Mouse (Mus musculus): ENCODE data around the gene Igflr1. TPM values are rescaled to one million over a fixed set of nuclear protein-coding genes. Genes with fewer than 3 reads are reported as not detected.

Igflr1 gene
- total RNA-seq, 1 experiment from 2014 or later = not detected

DNA sequence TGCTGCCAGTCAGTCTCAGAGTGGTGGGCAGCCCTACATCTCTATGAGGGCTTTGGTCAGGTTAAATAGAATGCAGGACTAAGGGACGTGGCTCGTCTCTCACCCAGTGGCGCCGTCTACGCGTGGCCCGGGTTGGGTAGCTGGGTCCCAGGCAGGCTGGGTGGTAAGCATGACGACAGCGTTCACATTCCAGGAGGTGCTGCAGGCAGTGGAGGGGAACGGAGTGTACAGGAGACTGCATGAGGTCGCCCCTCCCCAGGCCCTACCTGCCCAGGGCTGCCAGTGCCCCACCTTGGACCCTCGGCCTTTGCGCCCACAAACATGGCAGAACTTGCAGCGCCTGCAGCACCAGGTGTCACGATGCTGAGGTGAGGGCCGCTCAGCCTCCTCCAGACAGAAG, 16.3 kb downstream of the Igflr1 start:
- no peak for ATAC-seq (replicated peaks; ENCODE audit: insufficient number of reproducible peaks, low FRiP score, low TSS enrichment, poor library complexity, severe bottlenecking)

- ATAC-seq (replicated peaks; ENCODE audit: insufficient number of reproducible peaks, low FRiP score, low TSS enrichment, poor library complexity, severe bottlenecking) = no peak
Measured at GRCm38 (mm10) chr7:30584339-30584738, 19.1 kb downstream of the Igflr1 start.

GRCm38 (mm10) chr7:30585170-30585569, 19.9 kb downstream of the Igflr1 start:
- no peak for ATAC-seq (replicated peaks; ENCODE audit: insufficient number of reproducible peaks, low FRiP score, low TSS enrichment, poor library complexity, severe bottlenecking)

GRCm38 (mm10) chr7:30586455-30587020, 21.3 kb downstream of the Igflr1 start:
- no peak for ATAC-seq (replicated peaks; ENCODE audit: insufficient number of reproducible peaks, low FRiP score, low TSS enrichment, poor library complexity, severe bottlenecking)

GRCm38 (mm10) chr7:30587842-30588667, 22.8 kb downstream of the Igflr1 start:
- ATAC-seq (replicated peaks; ENCODE audit: insufficient number of reproducible peaks, low FRiP score, low TSS enrichment, poor library complexity, severe bottlenecking) = no peak

DNA sequence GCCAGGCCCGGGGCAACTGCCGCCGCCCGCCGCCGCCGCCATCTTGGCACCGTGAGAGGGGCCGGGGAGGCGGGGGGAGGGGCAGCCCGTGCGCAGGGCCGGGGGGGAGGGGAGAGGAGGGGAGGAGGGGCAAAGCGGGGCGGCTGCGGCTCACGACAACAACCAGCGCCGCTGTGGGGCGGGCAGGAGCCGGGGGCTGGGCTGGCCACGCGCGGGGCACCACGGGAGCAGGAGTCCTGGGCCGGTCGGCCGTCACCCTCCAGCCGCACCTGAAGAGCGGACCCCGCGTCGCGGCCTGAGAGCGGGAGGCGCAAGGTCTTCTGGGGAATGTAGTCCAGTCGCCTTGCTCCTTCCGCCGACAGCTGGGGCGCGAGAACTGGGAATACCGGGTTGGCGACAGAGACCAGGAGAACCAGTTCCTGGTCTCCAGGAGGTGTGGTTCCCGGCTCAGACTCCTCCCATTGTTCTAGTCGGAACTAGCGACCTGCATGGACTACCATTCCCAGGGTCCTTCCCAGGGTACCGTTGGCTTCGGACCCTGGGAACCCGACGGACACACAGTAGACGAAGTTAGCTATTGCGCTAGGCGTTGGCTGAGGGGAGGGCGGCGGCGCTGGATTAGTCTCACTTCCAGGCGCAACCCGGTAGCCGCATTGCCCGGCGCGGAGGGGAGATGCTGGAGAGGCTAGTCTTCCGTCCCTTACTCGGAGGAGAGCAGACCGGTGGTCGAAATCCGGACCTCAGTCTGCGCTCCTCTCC, 23.6 kb downstream of the Igflr1 start, which contains the start of gene Kmt2b:
Kmt2b (minus strand) TSS at position 51 of the 759 bp plus-strand sequence.
- ATAC-seq (replicated peaks; ENCODE audit: insufficient number of reproducible peaks, low FRiP score, low TSS enrichment, poor library complexity, severe bottlenecking) = peak; percentile 73

GRCm38 (mm10) chr7:30589435-30590301, 24.4 kb downstream of the Igflr1 start:
- ATAC-seq (replicated peaks; ENCODE audit: insufficient number of reproducible peaks, low FRiP score, low TSS enrichment, poor library complexity, severe bottlenecking) = peak; percentile 3

DNA sequence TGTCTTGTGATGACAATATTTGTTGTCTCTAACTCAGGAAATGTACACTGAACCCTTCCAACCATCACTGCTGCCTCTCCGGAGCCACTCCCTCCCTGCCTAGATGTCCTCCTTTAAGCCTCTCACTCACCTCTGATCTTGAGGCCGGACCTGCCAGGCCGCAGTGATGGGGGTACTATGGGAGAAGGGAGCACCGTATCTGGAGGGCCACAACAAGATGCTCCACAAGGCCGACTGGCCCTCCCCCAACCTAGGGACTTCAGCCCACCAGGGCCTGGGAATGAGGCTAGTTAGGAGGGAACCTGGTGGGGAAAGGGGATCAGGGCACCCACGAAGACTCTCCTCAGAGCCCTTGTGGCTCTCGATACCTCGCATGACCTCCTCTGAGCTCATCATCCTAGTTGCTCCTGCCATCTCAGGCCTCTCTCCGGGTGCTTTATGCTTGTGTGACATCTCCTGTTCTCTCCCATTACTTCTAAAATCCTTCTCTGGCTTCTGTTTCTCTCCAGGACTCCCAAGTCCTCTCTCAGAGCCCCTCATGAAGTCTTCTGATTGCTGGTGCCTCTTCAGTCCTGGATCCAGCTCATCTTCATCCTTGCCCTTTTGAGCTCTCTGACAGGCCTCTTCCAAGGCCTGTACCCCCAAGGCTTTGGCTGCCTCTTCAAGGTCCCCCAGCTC, 25.8 kb downstream of the Igflr1 start:
- ATAC-seq (replicated peaks; ENCODE audit: insufficient number of reproducible peaks, low FRiP score, low TSS enrichment, poor library complexity, severe bottlenecking) = no peak

DNA sequence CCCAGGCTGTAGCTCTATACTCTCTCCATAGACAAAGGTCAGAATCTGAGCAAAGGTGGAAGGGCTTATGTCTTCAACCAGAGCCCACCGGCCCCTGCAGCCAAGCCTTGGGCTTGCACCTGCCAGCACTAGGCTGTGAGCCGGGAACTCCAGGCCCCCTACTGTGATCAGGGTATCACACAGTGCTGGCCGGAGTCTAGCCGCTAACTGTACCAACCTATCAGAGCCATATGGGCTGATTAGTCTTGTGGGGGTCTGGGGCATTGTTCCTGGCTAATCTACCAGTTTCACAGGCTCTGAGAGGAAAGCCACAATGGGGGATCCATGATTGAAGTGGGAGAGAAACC, 26.4 kb downstream of the Igflr1 start:
- ATAC-seq (replicated peaks; ENCODE audit: insufficient number of reproducible peaks, low FRiP score, low TSS enrichment, poor library complexity, severe bottlenecking) = no peak

- no peak for ATAC-seq (replicated peaks; ENCODE audit: insufficient number of reproducible peaks, low FRiP score, low TSS enrichment, poor library complexity, severe bottlenecking)
Measured at GRCm38 (mm10) chr7:30592772-30593423, 27.7 kb downstream of the Igflr1 start.

DNA sequence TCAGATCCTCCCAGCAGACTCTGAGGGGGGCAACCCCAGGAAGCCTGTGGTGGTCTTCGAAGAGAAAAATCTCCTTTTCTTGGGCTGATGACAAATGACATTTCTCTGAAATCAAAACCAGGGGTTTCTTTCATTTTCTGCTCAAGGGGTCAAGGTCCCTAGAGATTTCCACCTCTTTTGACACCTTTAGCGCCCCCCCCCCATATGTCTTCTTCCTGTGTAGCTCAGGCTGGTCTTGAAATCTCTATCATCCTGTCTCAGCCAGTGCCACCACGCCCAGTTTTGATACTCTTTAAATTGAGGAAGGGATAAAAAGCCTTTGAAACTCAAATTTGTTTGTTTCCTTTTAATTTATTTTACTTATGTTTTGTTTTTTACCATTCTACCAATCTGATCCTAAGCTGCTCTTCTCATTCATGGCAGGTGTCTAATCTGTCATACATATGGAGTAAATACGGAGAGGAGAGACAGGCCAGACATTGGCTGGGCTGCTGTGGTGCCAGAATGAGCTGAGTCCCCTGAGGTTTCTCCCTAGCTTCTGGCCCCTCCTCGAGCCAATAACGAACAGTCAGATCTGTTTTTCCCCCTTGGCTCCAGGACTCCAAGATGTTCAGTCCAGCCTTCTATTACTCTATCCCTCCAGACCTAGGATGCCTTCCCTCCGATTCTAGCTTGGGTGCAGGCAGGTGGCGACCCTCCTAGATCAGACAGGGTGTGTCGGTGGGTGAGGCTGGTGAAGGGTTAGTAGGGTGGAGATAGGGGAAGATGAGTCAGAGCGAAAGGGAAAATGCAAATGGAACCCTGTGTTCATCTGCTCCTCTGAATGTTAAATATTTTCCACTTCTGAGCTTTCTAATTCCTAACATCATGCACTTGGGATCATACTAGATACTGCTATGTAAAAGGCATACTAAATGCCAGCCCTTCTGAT, 28.6 kb downstream of the Igflr1 start:
- ATAC-seq (replicated peaks; ENCODE audit: insufficient number of reproducible peaks, low FRiP score, low TSS enrichment, poor library complexity, severe bottlenecking) = no peak

DNA sequence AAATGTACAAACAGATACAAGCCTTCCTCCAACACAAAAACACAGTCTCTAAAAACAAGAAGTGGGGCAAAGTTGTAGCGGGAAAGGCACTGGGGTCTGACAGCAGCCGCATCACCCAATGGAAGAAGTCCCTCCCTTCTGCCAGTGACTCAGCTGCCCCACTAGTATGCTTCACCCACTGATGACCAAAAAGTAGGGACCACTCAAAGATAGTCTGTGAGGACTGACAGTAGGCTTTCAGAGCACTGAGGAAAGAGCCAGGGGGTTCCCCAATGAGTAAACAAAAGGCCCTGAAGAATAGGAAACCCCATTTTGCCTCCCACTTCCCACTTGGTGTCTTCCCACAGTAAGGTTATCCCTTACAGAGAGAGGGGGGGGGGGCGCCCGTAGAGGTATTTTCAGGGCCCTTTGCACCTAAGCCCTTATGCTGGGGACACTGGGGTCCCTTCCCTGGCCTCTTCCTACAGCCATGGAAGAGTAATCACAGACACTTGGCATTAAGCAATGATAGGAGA, 29.3 kb downstream of the Igflr1 start:
- no peak for ATAC-seq (replicated peaks; ENCODE audit: insufficient number of reproducible peaks, low FRiP score, low TSS enrichment, poor library complexity, severe bottlenecking)

- ATAC-seq (replicated peaks; ENCODE audit: insufficient number of reproducible peaks, low FRiP score, low TSS enrichment, poor library complexity, severe bottlenecking) = no peak
Measured at GRCm38 (mm10) chr7:30596093-30596492, 30.9 kb downstream of the Igflr1 start.

DNA sequence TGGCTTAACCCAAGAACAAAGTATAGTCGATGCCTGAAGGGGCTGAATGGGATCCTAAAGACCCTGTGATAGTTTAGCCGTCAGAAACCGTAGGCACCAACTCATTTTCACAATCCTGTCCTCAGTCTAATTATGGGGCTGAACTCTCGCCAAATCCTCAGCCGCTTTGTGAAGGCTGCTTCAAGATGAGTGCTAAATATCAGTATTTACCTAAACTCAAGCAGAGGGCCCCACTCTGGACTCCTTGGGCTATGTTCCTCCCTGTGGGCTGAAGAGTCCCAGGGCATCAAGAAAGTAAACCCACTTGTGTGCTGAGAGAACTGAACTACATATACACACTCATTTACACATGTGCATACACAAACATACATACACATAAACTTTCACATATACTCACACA, 31.6 kb downstream of the Igflr1 start:
- no peak for ATAC-seq (replicated peaks; ENCODE audit: insufficient number of reproducible peaks, low FRiP score, low TSS enrichment, poor library complexity, severe bottlenecking)

DNA sequence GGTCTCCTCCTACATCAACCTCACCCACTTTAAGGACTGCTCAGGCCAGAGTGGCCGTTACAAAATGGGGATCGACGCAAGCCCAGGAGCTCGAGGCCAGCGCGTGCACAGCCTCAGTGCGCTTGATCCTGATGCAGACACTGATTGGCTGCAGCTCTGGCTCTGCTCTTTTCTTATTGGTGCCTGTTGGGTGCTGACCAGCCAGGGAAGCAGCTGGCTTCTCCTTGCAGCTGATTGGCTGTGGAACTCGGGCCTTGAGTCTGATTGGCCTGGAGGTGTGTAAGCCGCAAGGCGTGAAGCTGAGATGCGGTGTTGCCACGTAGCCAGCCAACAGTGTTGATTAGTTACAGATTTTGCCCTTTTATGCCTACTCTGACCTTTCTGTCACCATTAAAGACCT, 33.6 kb downstream of the Igflr1 start, which contains the start of gene Zbtb32:
Zbtb32 (minus strand) TSS at position 124 of the 400 bp plus-strand sequence.
- ATAC-seq (replicated peaks; ENCODE audit: insufficient number of reproducible peaks, low FRiP score, low TSS enrichment, poor library complexity, severe bottlenecking) = no peak

- peak; percentile 93 for ATAC-seq (replicated peaks; ENCODE audit: insufficient number of reproducible peaks, low FRiP score, low TSS enrichment, poor library complexity, severe bottlenecking)
Measured at GRCm38 (mm10) chr7:30599933-30600353, 34.7 kb downstream of the Igflr1 start.

Data from monocyte, adult 5-6 weeks (primary cell).